Mouse (Mus musculus): ENCODE measurements around the gene AU040320. TPM values are rescaled to one million over a fixed set of nuclear protein-coding genes. Genes with fewer than 3 reads are reported as not detected.

Gene AU040320
- total RNA-seq, 2 experiments from 2014 or later: 60.9 to 61.3 TPM

DNA sequence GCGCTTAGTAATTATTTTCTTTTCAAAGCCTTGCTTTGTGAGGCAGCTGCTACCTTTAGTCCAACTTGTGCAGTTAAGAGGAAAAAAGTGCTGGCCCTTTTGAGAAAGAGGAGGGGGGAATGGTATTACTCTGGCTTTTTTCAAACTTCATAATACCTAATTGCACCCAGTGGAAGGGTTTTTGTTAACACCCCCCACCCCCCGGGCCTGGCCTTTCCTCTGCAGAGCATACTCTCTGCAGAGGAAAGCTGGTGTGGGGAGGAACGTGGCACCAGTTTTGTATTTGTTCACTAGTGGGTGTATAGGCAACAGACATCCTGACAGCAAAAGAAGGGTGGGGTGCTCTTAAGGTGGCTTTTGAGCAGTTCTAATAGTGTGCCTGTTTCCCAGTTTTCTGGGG lies 28.5 kb downstream of the AU040320 start:
- DNase-seq (ENCODE audit: low spot score in 2 of 2): no peak

DNA sequence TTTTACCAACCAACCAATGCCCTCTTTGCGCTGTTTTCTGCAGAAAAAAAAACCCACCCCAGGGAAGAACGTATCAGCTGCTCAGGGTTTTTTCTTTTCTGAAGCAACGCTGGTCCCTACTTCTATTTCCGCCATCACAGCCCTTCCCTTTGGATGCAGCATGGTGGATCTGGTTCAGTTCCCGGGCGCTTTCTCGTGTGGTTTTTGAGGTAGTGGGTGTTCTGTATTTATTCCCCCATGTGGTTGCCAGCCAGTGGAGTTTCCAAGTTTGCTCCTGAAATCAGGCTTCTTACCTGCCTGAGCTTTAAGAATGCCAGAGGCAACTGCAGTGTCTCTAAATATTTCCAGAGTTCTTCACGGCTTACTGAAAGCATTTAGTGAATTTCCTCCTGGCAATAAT lies 29.2 kb downstream of the AU040320 start:
- DNase-seq (ENCODE audit: low spot score in 2 of 2): peak in 1 of 2 experiments; percentile 39

DNA sequence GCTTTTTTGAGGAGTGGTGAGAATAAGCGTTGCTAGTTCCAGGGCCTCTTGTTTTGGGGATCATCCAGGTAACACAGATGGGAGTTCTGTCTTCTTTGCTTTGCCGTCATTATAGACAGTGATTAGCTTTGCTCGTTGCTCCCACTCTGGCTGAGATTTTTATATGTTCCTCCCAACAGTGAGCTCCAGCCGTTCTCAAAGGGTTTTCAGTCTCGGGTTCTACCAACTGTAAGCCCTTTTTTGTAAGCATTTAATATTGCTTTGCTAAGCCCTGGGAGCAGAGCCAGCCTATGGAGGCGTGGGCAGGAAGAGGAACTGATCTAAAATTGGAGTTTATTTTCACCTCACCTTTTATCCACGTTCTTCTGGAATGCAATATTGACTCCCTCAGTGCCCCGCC lies 29.7 kb downstream of the AU040320 start:
- peak; percentile 59 to 77 for DNase-seq (ENCODE audit: low spot score in 2 of 2)

DNA sequence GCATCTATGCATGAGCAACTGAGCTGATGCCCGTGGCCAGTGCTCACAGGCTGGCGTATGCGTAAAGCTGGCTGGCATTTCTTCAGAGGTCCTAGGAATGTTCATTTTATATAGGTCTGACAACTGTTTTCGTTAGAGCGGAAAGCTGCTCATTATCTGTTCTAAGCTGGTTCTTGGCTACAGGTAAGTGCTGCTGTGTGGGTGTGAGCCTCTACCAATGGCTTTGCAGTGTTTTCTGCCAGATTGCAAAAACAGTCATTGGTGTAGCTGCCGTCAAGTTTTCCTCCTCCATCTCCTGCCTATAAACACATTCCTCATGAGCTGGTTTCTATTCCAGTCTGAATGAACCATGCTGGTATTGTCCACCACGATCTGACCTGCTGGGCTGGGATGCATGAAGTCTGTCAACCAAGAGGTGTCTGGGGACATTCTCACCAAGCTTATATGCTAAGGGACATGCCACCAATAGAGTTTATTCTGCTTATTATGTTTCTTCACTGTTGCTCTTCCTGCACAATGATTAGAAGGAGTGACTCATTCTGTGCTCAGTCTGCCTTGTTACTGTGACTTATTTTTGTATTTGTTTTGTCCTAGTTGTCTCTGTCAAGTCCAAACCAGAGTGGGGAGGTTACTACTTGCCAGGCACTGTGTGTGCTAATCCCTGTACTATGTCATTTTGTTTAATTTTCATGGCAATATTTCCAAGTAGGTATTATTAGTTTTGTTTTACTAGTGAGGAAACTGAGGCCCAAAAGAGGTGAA lies 39.2 kb downstream of the AU040320 start:
- DNase-seq (ENCODE audit: low spot score in 2 of 2): peak in 1 of 2 experiments; percentile 62

DNA sequence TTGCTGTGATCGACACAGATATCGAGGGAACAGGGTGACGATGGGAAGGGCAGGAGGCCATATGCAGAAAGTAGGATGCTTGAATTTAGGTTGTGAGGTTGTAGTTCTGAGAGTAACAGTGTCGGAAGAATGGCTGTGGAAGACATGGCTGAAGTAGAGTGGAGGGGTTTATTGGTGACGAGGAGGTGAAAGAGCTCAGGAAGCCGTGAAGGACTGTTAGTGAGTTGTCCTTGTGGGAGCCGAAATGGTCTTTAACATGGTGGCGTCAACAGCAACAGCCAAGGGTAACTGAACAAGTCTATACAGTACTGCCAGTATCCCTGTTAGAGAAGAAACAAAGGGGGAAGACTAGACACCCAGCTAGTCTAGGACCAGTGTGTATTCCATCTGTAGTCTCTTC lies 48.8 kb downstream of the AU040320 start:
- DNase-seq (ENCODE audit: low spot score in 2 of 2): no peak

DNA sequence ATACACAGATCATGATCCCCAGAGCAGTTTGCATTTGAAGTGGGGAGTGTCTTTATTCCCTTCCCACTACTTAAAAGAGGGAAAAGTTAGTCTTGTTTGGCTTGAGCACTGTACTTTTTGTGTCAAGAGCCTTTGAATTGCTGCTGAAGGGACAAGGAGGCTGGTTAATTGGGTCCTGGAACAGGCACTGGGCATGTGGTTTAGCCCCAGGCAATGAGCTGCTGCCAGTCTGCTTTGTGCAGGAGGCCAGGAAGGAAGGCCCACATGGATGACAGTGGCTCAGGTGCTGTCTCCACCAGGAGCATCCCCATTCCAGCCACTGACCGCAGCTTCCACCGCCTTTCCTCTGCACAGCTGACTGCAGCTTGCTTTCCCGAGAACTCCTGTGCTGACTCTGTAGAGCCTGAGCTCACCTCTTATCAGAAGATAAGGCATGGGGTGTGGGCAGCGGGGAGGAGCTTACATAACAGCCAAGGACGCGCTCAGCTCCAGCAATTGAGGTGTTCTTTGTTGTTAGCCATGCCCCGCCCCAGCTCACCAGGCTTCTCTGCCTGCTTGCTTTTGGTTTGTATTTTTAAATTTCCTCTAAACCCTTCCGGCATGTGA lies 50.0 kb downstream of the AU040320 start:
- DNase-seq (ENCODE audit: low spot score in 2 of 2): peak in 1 of 2 experiments; percentile 34

DNA sequence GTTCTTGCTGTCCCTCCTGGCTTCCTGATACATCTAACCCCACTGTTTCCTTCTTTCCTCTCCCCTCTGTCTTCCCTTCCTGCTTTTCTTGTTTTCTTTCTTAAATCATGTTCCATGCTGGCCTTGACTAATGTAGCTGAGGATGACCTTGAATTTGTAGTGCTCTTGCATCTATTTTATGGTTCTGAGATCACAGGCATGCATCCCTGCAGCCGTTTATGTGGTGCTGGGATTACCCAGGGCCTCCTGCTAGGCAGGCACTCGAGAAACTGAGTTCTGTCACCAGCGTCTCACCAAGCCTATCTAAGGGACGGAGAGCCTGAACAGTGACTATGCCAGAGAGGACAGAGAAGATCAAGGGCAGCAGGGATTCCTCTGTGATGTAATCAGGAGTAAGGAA lies 52.4 kb downstream of the AU040320 start:
- DNase-seq (ENCODE audit: low spot score in 2 of 2): no peak

DNA sequence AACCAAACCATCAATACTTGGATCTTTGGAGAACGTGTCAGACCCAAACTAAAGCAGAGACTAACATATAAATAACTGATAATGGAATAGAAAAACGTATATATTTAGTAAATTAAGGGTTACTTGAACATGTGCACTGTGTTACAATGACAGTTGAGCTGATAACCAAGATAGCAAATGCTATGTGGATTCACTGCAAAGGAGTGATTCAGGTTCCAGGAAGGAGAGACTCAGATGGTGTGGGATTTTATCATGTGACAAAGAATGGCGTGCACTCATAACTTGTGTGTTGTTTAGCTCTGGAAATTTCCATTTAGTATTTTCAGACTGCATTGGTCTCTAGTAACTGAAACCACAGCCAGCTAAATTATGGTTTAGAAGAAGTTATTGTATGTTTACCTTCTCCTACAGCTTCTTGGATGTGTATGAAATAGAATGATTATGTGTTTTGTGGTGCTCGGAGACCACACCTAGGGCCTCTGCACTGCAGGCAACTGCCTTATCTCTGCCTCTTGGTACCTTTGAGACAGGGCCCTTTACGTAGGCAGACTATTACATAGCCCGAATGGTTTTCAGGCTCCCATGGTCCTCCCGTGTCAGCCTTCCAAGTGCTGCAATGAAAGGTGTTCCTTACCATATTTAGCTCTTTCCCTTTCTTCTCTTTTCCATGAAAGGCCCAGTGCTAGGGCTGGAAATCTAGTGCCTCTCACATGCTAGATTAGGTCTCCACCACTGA lies 53.5 kb downstream of the AU040320 start:
- DNase-seq (ENCODE audit: low spot score in 2 of 2): no peak

DNA sequence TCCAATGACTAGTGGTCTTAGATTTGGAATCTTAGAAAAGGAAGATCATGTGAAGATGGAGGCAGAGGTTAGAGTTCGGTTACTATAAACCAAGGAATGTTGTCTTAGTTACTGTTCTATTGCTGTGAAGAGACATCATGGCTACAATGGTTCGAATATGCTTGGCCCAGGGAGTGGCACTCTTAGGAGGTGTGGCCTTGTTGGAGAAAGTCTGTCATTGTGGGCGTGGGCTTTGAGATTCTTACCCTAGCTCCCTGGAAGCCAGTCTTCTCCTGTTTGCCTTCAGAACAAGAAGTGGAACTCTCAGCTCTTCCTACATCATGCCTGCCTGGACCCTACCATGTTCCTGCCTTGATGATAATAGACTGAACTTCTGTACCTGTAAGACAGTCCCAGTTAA lies 57.2 kb downstream of the AU040320 start:
- DNase-seq (ENCODE audit: low spot score in 2 of 2): no peak

DNA sequence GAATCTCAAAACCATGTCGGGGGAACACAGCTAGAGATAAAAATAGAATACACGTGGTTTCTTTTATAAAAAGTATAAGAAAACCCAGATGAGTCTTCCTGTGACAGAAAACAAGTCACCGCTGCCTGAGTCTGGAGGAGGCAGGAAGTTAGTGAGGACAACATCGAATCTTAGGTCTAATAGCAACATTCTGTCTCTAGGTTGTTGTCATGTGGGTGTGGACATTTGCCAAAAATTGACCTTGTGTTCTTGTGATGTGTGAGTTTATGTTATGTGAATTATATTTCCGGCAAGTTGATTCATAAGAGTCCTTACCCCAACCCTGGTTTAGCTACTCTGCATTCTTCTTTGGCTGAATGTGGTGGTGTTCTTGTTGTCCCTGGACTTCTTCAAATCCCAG lies 59.9 kb downstream of the AU040320 start:
- DNase-seq (ENCODE audit: low spot score in 2 of 2): no peak

DNA sequence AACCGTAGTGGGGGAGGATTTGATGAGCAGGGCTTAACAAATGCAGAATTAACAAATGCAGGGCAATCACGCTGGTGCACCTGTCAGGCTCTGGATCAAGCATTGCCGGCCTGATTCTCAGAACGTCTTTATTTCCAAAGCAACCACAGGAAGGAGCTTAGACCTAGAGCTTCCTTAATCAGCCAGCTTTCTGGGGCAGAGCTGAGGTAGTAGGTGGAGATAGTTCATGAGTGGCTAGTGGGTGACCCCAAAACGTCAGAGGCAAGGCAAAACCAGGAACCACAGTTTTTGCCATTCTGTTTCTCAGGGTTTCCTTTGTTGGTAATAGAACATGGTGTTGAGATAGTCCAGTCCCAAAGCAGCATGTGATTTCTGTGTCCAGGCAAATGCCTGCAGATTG lies 61.5 kb downstream of the AU040320 start:
- DNase-seq (ENCODE audit: low spot score in 2 of 2): no peak

DNA sequence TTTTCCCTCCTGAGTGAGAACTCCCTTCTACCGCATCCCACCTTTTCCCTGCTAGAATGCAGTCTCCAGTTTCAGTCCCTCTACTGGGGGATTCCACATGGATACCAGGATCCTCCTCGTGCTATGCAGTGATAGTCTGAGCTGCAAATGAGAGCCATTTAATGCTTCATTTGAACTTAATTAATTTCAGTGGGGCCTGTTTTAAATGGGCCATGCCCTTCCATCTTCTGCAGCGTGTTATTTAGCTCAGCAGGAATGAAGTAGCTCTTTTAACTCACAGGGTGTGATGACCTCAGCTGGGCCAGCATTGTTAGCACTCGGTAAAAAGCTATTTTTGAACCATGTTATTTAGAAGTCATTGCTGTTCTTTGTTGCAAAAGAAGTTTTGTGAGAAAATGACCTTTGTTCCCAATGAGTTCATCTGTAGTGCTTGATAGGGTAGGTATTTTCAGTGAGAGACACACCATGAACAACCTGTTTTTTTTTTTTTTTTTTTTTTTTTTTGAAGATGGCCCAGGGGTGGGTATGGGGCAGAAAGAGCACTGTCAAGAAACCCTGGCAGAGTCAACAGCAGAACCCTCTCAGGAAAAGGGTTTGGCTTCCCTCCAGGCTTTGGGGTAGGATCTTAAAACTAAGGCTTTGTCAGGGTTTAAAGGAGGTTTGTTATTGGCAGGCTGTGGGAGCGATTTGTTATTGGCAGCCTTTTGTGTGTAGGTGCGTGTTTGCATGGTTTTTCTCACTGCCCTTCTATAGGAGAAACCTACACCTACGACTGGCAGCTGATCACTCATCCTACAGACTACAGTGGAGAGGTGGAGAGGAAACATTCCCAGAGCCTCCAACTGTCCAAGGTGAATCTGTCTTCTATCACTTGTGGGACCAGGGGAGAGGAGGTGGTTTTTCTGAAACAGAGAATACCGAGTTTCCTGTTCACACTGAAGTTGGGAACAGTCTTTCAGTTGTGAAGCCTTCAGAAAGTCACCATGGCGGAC lies 69.8 kb downstream of the AU040320 start:
- no peak for DNase-seq (ENCODE audit: low spot score in 2 of 2)

DNA sequence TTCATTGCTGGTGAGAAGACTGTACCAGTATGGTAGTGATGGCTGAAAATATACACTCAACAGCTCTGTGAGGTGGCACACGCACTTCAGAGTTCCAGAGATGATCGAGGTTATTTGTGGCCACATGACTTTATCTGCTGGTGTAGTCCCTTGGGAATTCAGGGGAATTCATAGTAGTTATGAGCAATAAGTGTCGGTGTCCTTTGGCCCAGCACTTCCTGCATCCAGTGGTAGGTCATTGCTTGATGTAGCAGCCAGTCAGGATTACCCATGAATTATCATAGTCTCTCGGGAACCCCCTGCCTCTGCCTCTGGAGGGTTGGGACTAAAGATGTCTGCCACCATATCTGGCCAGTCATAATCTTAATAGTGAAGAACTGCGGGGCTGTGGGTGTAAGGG lies 70.6 kb downstream of the AU040320 start:
- DNase-seq (ENCODE audit: low spot score in 2 of 2): no peak

DNA sequence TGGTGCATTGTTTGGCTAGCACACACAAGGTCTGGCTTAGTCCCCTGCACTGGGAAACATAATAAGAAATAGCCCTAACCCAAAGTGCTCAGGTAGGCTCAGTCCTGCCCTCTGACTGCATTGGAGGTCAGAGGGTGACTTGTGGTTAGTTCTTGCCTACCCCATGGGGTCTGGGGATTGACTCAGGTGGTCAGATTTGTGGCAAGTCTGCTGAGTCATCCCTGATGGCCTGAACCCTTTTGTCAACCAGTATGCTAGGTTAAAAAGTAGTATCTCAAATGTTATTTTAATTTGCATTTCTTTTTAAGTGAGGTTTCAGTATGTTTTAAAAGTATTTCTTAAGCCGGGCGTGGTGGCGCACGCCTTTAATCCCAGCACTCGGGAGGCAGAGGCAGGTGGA lies 77.8 kb downstream of the AU040320 start:
- DNase-seq (ENCODE audit: low spot score in 2 of 2): no peak

DNA sequence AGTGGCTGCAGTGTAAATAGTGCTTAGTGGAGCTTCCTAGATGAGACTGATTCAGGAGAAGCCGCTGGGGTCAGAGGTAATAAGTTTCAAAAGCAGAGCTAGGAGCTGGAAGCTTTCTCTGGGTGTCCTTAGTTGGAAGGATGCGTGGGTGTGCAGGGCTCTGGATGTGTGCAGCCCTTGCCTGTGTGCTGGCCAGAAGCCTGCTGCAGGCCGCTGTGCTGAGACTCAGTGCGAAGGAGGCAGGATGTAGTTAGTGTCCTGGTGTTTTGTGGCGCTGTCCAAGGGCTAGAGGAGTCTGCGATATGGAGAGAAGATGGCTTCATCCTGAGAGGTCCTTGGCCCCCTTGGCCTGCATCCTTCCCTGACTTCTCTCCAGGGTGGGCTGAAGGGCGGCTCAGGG lies 85.5 kb downstream of the AU040320 start:
- DNase-seq (ENCODE audit: low spot score in 2 of 2): no peak

DNA sequence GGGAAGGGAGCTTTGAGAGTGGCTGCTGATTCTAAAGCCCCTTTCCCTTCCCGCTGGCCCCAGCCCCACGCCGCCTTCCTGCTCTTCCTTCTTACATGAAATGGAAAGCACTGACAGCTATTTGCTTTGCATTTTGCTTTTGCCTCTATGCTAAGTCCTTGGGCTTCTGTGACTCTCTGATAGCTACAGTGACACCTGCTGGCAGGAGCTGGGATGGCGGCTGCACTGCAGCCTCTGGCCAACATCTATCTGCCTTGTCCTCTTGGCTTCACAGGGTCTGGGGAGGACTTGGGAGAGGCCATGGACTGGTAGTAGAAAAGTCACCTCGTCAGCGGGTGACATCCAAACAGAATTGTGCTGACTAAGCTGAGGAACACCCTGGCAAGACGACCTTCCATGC lies 86.5 kb downstream of the AU040320 start:
- peak; percentile 79 to 96 for DNase-seq (ENCODE audit: low spot score in 2 of 2)

DNA sequence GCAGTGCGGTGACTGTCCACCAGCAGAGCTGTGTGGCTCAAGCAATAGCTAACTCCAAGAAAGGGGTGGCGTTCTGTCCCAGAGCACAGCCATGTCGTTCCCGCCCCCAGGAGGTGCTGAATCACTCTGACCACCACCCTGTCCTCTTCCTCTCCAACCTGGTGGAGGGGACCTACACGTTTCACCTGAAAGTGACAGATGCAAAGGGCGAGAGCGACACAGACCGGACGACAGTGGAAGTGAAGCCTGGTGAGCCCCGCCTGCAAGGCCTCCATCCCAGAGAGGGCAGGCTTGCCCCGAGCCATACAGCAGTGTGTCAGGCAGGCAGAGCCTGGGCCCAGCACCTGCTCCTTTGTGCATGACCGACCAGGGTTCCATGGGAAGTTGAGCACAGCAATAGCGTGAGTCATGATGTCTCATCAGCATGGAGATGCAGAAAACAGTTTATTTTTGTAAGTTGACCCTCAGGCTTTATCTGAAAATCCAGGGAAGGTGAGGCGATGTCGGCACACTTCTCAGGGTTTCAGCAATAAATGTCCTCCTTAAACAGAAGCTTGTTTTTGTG lies 87.7 kb downstream of the AU040320 start:
- no peak for DNase-seq (ENCODE audit: low spot score in 2 of 2)

DNA sequence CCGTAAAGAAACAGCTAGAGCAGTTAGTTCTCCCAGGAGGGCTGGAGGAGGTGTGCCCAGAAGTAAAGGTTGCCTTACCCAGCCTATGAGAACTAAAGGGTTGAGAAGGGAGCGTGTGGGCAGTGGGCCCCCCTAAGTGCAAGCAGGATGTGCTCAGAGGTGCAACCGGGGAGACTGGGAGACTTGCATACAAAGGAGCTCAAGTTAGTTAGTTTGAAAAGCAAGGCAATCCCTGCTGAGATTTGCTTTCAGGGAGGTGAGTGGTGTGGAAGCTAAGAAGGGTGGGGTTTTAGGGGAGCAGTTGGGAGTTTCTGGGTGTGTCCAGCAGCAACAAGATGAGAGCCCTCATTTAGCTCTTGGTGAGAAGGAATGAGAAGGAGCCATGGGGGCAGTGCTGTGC lies 89.6 kb downstream of the AU040320 start:
- no peak for DNase-seq (ENCODE audit: low spot score in 2 of 2)

DNA sequence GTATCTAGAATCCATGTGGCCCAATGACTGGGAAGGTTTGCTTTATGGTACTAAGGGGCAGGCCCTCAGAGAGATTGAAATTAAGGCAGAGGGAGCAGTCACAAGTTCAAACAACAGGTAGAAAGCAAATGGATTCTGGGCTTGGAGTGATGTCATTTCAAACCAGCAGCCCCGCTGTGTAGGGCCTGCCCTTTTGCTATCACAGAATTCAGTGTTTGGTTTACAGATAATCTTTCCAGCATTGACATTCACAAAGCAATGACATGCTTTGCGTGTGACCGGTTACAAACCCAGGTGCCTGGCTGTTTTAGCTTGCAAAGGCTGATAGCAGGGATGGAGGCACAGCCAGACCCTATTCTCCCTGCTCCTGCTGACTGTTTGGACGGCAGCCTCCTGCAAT lies 92.3 kb downstream of the AU040320 start:
- no peak for DNase-seq (ENCODE audit: low spot score in 2 of 2)

DNA sequence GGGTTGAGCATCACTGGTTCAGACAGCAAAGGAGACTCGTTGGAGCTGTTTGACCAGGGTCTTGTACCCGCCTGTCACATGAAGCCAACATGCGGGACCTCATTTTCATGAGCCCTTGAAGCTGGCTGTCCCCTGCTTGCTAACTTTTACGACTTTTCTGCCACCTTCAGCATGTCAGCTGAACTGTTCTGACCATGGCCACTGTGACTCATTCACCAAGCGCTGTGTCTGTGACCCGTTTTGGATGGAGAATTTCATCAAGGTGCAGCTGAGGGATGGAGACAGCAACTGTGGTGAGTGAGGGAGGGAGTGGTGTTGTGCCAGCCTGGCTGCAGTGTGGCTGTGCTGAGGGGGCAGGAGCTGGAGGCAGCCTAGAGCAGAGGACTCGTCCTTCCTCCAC lies 93.6 kb downstream of the AU040320 start:
- DNase-seq (ENCODE audit: low spot score in 2 of 2): no peak

Data from layer of hippocampus, adult 18-20 months (tissue).